Mouse (Mus musculus) lung, embryonic 14.5 days (tissue): ENCODE measurements around the gene Poc1a. TPM values are rescaled to one million over a fixed set of nuclear protein-coding genes. Genes with fewer than 3 reads are reported as not detected.
A peak's percentile ranks its signal among the peaks of the same experiment; 100 is the strongest.

Source experiments
- ATAC-seq: fragments of 200-750 bp; cut with Nextera tagmentation; 2 replicates; pipeline ENCODE4 v1.8.0; 2017; ENCODE audit warnings: mild to moderate bottlenecking, moderate TSS enrichment, moderate library complexity; ENCODE audit not compliant: insufficient read depth
- DNase-seq: peaks from one replicate; pipeline ENCODE4 v3.0.0-alpha.2; 2015
- H3K27ac ChIP-seq: fragments of 300-500 bp; sonication (generic); 2 replicates; pipeline ENCODE4 v1.5.1; 2014; ENCODE audit warnings: low read depth, mild to moderate bottlenecking, moderate library complexity
- H3K27me3 ChIP-seq: fragments of 300-500 bp; sonication (generic); 2 replicates; pipeline ENCODE4 v1.6.1; 2014; ENCODE audit warnings: low read length, control low read depth; ENCODE audit not compliant: insufficient read depth
- H3K36me3 ChIP-seq: fragments of 300-500 bp; sonication (generic); 2 replicates; pipeline ENCODE4 v1.6.1; 2014; ENCODE audit warnings: control low read depth; ENCODE audit not compliant: insufficient read depth
- H3K4me1 ChIP-seq: fragments of 300-500 bp; sonication (generic); 2 replicates; pipeline ENCODE4 v1.6.1; 2014; ENCODE audit warnings: antibody characterized with exemption, control low read depth; ENCODE audit not compliant: insufficient read depth
- H3K4me2 ChIP-seq: fragments of 300-500 bp; sonication (generic); 2 replicates; pipeline ENCODE4 v1.6.1; 2014; ENCODE audit warnings: mild to moderate bottlenecking
- H3K4me3 ChIP-seq: fragments of 300-500 bp; sonication (generic); 2 replicates; pipeline ENCODE4 v1.5.1; 2014; ENCODE audit warnings: low read depth, low read length
- H3K9ac ChIP-seq: fragments of 300-500 bp; sonication (generic); 2 replicates; pipeline ENCODE4 v1.6.1; 2014
- H3K9me3 ChIP-seq: fragments of 300-500 bp; sonication (generic); 2 replicates; pipeline ENCODE4 v1.6.1; 2016; ENCODE audit warnings: low read depth, low read length, control low read depth
- CTCF ChIP-seq: IDR thresholded peaks from 2 replicates; pipeline ENCODE4 v1.5.1; 2016; ENCODE audit warnings: antibody characterized with exemption, low read depth
- WGBS: fragments of 180-500 bp; shearing (Covaris S2); extraction: QIAGEN DNeasy Blood & Tissue Kit; methylation state at CpG from one replicate; pipeline ENCODE4 v1.1.7; 2014; 5-methylcytosine and 5-hydroxymethylcytosine counted together
- polyA plus RNA-seq: library from polyadenylated mRNA; unstranded; fragments of >200 nt; fragmentation: Nextera tagmentation; extraction: Ambion mirVana; gene quantifications from 2 replicates; pipeline ENCODE4 v1.2.1, GENCODE M21; 2014

Gene Poc1a
- polyA plus RNA-seq, 1 experiment from 2014 or later: 29.5 TPM

GRCm38 (mm10) chr9:106265358-106266075 lies 15.3 kb upstream of the Poc1a start:
- no peak overlapping the region for H3K9ac ChIP-seq
- 58% methylated on average over 12 of the region's 12 CpGs for WGBS
- H3K4me2 ChIP-seq: no peak overlapping the region
- DNase-seq: no peak
- H3K27ac ChIP-seq: no peak overlapping the region
- no peaks in the 10 kb centered on the region for H3K4me1 ChIP-seq
- H3K4me3 ChIP-seq: no peak overlapping the region
- no peak for TF ChIP-seq CTCF
- H3K36me3 ChIP-seq: no peaks in the 10 kb centered on the region
- ATAC-seq: 0 out of 2 replicates have a peak, but pooled peaks have one; percentile 33
- no peaks in the 10 kb centered on the region for H3K9me3 ChIP-seq
- no peaks in the 10 kb centered on the region for H3K27me3 ChIP-seq

DNA sequence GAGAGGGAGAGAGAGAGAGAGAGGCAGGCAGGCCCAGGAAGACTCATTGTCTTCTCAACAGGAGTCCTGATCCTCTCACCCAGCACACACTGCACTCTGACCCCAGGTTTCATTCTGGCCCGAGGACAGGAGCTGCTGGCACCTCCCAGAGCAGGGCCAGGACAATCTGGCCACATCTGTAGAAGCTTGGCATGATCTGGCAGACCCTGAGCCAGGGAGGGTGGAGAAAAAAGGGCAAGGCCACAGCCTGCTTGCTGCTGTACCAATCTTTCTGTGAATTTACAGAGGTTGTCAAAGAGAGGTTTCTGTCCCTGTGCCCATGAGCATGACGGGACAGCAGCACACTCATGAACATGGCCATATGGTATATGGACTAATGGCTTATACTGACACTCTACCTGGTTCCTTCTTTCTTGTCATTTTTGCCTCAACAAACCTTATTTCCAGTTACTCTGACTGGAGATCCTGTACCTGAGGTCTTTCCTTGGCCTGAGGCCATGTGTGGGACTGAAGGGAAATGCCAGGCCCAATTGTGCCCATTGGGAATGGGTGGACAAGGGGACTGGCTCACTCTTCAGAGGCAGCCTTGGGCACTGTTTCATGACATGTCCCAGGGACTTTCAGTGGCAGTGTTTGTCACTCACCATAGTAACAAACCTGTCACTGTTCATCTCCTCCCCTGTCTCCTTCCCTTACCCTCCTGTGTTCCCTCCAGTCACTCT lies 13.8 kb upstream of the Poc1a start:
- no peaks in the 10 kb centered on the region for H3K36me3 ChIP-seq
- ATAC-seq: no peak
- no peak for DNase-seq
- no peak for TF ChIP-seq CTCF
- no peaks in the 10 kb centered on the region for H3K27me3 ChIP-seq
- no peak overlapping the region for H3K4me2 ChIP-seq
- WGBS: 58% methylated on average over 2 of the region's 2 CpGs
- no peaks in the 10 kb centered on the region for H3K9me3 ChIP-seq
- H3K27ac ChIP-seq: no peak overlapping the region
- no peaks in the 10 kb centered on the region for H3K4me1 ChIP-seq
- no peak overlapping the region for H3K9ac ChIP-seq
- no peak overlapping the region for H3K4me3 ChIP-seq

DNA sequence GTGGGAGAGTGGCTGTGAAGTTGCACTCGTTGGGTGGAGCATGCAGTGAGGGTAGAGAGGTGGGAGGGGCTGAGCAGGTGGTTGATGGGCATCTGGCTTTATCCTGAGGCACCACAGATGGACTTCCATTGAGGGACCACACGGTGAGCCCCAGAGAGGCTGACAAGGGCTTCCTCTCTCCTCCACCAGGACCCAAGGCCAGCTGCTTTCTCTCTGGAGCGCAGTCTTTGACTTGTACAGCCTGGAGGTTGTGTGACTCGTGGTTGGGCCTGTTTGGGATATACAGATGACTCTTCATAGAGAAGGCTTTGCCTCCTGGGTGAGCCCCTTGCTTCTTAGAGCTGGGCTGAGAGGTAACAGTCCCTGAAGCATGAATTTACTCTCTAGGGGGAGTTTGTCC lies 12.4 kb upstream of the Poc1a start:
- H3K9me3 ChIP-seq: no peaks in the 10 kb centered on the region
- H3K27me3 ChIP-seq: no peaks in the 10 kb centered on the region
- 39% methylated on average over 4 of the region's 4 CpGs for WGBS
- H3K36me3 ChIP-seq: no peaks in the 10 kb centered on the region
- H3K4me1 ChIP-seq: no peaks in the 10 kb centered on the region
- H3K4me2 ChIP-seq: no peak overlapping the region
- no peak for DNase-seq
- no peak overlapping the region for H3K27ac ChIP-seq
- no peak overlapping the region for H3K9ac ChIP-seq
- H3K4me3 ChIP-seq: no peak overlapping the region
- ATAC-seq: no peak
- no peak for TF ChIP-seq CTCF

- no peak for ATAC-seq
- no peak overlapping the region for H3K27ac ChIP-seq
- WGBS: 45% methylated on average over 9 of the region's 9 CpGs
These were observed 11.6 kb upstream of the Poc1a start for GRCm38 (mm10) chr9:106269076-106269788.

GRCm38 (mm10) chr9:106269879-106270278 lies 11.0 kb upstream of the Poc1a start:
- H3K36me3 ChIP-seq: no peaks in the 10 kb centered on the region
- no peak for TF ChIP-seq CTCF
- no peak overlapping the region for H3K27ac ChIP-seq
- H3K4me1 ChIP-seq: no peaks in the 10 kb centered on the region
- no peak overlapping the region for H3K9ac ChIP-seq
- no peaks in the 10 kb centered on the region for H3K27me3 ChIP-seq
- no peaks in the 10 kb centered on the region for H3K9me3 ChIP-seq
- peak; percentile 27 for DNase-seq
- H3K4me3 ChIP-seq: no peak overlapping the region
- 19% methylated on average over 2 of the region's 2 CpGs for WGBS
- H3K4me2 ChIP-seq: no peak overlapping the region
- ATAC-seq: no peak

More at GRCm38 (mm10) chr9:106269076-106269788, 11.6 kb upstream of the Poc1a start:
- Histone ChIP-seq H3K9ac (no peak overlapping the region), H3K36me3 (no peaks in the 10 kb centered on the region), H3K4me2 (no peak overlapping the region), H3K9me3 (no peaks in the 10 kb centered on the region), H3K4me3 (no peak overlapping the region), H3K27me3 (no peaks in the 10 kb centered on the region), H3K4me1 (no peaks in the 10 kb centered on the region)
- no peak for DNase-seq
- no peak for TF ChIP-seq CTCF

- ATAC-seq (no peak), DNase-seq (no peak)
- TF ChIP-seq CTCF: no peak
- H3K9me3 ChIP-seq: no peaks in the 10 kb centered on the region
- H3K9ac ChIP-seq: no peak overlapping the region
- H3K27me3 ChIP-seq: no peaks in the 10 kb centered on the region
- H3K36me3 ChIP-seq: no peaks in the 10 kb centered on the region
- H3K4me1 ChIP-seq: no peaks in the 10 kb centered on the region
- no peak overlapping the region for H3K27ac ChIP-seq
- no peak overlapping the region for H3K4me3 ChIP-seq
- WGBS: 64% methylated on average over 4 of the region's 4 CpGs
- H3K4me2 ChIP-seq: no peak overlapping the region
These were observed 10.2 kb upstream of the Poc1a start for GRCm38 (mm10) chr9:106270656-106271055.

DNA sequence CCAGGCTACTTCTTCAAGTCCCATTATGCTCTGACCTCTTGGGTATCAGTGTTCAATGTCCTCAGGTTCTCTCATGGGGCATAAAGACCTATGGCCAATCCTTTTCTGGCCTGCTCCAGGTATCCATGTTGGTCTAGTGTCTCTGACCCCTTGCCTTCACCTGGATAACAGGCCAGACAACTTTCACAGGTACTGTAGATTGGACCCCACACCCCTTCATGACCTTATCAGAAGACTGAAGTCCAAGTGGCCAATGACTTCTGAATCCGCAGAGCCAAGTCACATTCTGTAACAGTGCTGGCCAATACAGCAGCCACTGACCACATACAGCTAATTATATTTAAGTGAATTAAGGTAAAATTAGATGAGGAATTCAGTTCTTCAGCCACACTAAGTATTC lies 8.6 kb upstream of the Poc1a start:
- no peaks in the 10 kb centered on the region for H3K36me3 ChIP-seq

More for the DNA sequence above, 8.6 kb upstream of the Poc1a start:
- no peak for TF ChIP-seq CTCF
- no peak overlapping the region for H3K9ac ChIP-seq
- no peak overlapping the region for H3K27ac ChIP-seq
- DNase-seq: no peak
- WGBS: 88% methylated on average over 1 of the region's 1 CpGs
- H3K27me3 ChIP-seq: no peaks in the 10 kb centered on the region
- H3K4me3 ChIP-seq: no peak overlapping the region
- H3K4me1 ChIP-seq: no peaks in the 10 kb centered on the region
- H3K9me3 ChIP-seq: no peaks in the 10 kb centered on the region
- ATAC-seq: no peak
- no peak overlapping the region for H3K4me2 ChIP-seq
